ENCODE assay signal across 10 mouse cellular contexts in the genomic region with DNA sequence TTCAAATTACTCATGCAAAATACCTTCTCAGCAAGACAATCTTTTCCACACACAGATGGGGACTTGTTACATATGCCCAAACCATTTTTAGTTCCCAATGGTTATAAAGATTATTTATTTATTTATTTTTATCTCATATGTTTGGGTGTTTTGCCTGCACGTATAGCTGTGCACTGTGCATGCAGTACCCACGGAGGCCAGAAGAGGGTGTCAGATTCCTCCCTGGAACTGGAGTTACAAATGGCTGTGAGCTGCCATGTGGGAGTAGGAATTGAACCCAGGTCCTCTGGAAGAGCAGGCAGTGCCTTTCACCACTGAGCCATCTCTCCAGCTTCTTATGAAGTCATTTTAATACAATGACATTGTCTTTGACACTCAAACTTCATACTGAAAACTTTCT. TPM values are rescaled to one million over a fixed set of nuclear protein-coding genes. Genes with fewer than 3 reads are reported as not detected.
DNase-seq lines count a peak whose midpoint lies in the region; ATAC-seq and TF ChIP-seq lines count a peak whose summit lies in the region.
"Had no signal": no experiment of that assay in that cellular context is flagged by ENCODE, and none has a peak within 500 bp of the region (broad histone marks: within the 10 kb centered on the region; RNA-seq: fewer than 3 reads in every experiment).

No protein-coding gene starts in this region.

- peak; percentile 52 for DNase-seq in cerebellum, postnatal 10 days
- peak; percentile 18 for DNase-seq in liver
- DNase-seq in ZHBTc4 (ENCODE audit: low read depth, low spot score) = peak; percentile 68
- peak; percentile 33 for DNase-seq in liver, postnatal 0 days
- DNase-seq in gastrocnemius, postnatal 4 days (ENCODE audit: low spot score in 2 of 2) = no peak
- no peak for DNase-seq in layer of hippocampus, postnatal 10 days (ENCODE audit: low spot score in 2 of 2)
- DNase-seq: kidney, adult 18-20 months; thymus, postnatal 14 days had no signal

- 0 out of 2 replicates have a peak, but pooled peaks cover 5% of the 10 kb centered on the region for H3K27me3 ChIP-seq in liver, embryonic 12.5 days (replicated peaks)
- 0 out of 2 replicates have a peak, but pooled peaks cover 3% of the 10 kb centered on the region for H3K27me3 ChIP-seq in liver, postnatal 0 days (ENCODE audit: insufficient read depth, low read length)

- WGBS in liver, embryonic 12.5 days (ENCODE audit: insufficient replicate concordance) = 34% methylated on average over 2 of the region's 2 CpGs
- 48% methylated on average over 2 of the region's 2 CpGs for WGBS in liver, postnatal 0 days (ENCODE audit: insufficient replicate concordance)

- H3K4me2 ChIP-seq in liver, embryonic 12.5 days = no peak overlapping the region
- no peak overlapping the region for H3K4me2 ChIP-seq in liver, postnatal 0 days (ENCODE audit: low read depth, low read length)

- H3K9me3 ChIP-seq in liver, embryonic 12.5 days (replicated peaks) = no peaks in the 10 kb centered on the region
- no peaks in the 10 kb centered on the region for H3K9me3 ChIP-seq in liver, postnatal 0 days (ENCODE audit: low read length)

- H3K36me3 ChIP-seq in liver, embryonic 12.5 days = no peaks in the 10 kb centered on the region
- no peaks in the 10 kb centered on the region for H3K36me3 ChIP-seq in liver, postnatal 0 days (replicated peaks; ENCODE audit: insufficient read depth, low read length)

- TF ChIP-seq EP300 in liver, postnatal 0 days (IDR thresholded peaks at IDR 0.05; ENCODE audit: low read depth) = no peak

- no peak overlapping the region for H3K27ac ChIP-seq in liver, embryonic 12.5 days
- no peak overlapping the region for H3K27ac ChIP-seq in liver, postnatal 0 days (ENCODE audit: low read depth)

- peak; percentile 47 for TF ChIP-seq CTCF in liver, postnatal 0 days (IDR thresholded peaks at IDR 0.05; ENCODE audit: low read depth)

- no peak for ATAC-seq in cerebellum, adult (ENCODE audit: insufficient number of reproducible peaks, low FRiP score, low TSS enrichment)
- ATAC-seq in liver, embryonic 12.5 days = no peak
- ATAC-seq in liver, postnatal 0 days = no peak

- no peak overlapping the region for H3K9ac ChIP-seq in liver, embryonic 12.5 days
- no peak overlapping the region for H3K9ac ChIP-seq in liver, postnatal 0 days (replicated peaks)

- no peaks in the 10 kb centered on the region for H3K4me1 ChIP-seq in liver, embryonic 12.5 days
- H3K4me1 ChIP-seq in liver, postnatal 0 days (ENCODE audit: insufficient read depth) = no peaks in the 10 kb centered on the region

- H3K4me3 ChIP-seq in liver, embryonic 12.5 days = no peak overlapping the region
- H3K4me3 ChIP-seq in liver, postnatal 0 days (ENCODE audit: low read depth, low read length) = no peak overlapping the region

RNA-seq across cellular contexts. Expression of gene Mtus2, which starts 7.7 kb away (rescaled TPM):
- polyA plus RNA-seq in liver, embryonic 12.5 days (2016; fragmentation: Nextera tagmentation; extraction: Ambion mirVana) = 1.1 and 2.4 TPM in 2 replicates
- 1.2 and 1.6 TPM in 2 replicates for polyA plus RNA-seq in liver, postnatal 0 days (2015; fragmentation: Nextera tagmentation; extraction: Ambion mirVana)
- total RNA-seq in gastrocnemius, postnatal 4 days (2021) = 1 to 10 TPM; 2.6 TPM
- total RNA-seq in layer of hippocampus, postnatal 10 days (2021) = 10 to 100 TPM; 35.3 to 40.3 TPM

Comparison
In these comparisons a context has a peak if more than half of its experiments do, and no peak if none do; other contexts are left out.
1. DNase-seq: peak in cerebellum, postnatal 10 days (2 of 2), liver (single experiment), ZHBTc4 (single experiment) and liver, postnatal 0 days (single experiment); none in gastrocnemius, postnatal 4 days (0 of 2) and layer of hippocampus, postnatal 10 days (0 of 2).
2. RNA of gene Mtus2, which starts 7.7 kb away (total RNA-seq): 35.3 to 40.3 TPM in layer of hippocampus, postnatal 10 days; 2.6 TPM in gastrocnemius, postnatal 4 days; every median in the first group is over 10 times any median in the second.